Mouse (Mus musculus): ENCODE data around the gene Ppp2r5c.

The Ppp2r5c gene

GRCm38 (mm10) chr12:110512884-110513283, 66.0 kb downstream of the Ppp2r5c start:
- DNase-seq (ENCODE audit: low spot score), result no peak

GRCm38 (mm10) chr12:110515676-110516075, 68.8 kb downstream of the Ppp2r5c start:
- DNase-seq (ENCODE audit: low spot score), result peak; percentile 70

- no peak for DNase-seq (ENCODE audit: low spot score)
These were observed 73.5 kb downstream of the Ppp2r5c start for GRCm38 (mm10) chr12:110520236-110520987.

- no peak for DNase-seq (ENCODE audit: low spot score)
These were observed 76.6 kb downstream of the Ppp2r5c start for GRCm38 (mm10) chr12:110523526-110523925.

GRCm38 (mm10) chr12:110532711-110533110, 85.8 kb downstream of the Ppp2r5c start:
- DNase-seq (ENCODE audit: low spot score), result no peak

GRCm38 (mm10) chr12:110533151-110533550, 86.2 kb downstream of the Ppp2r5c start:
- no peak for DNase-seq (ENCODE audit: low spot score)

- DNase-seq (ENCODE audit: low spot score), result no peak
These were observed 86.9 kb downstream of the Ppp2r5c start for GRCm38 (mm10) chr12:110533832-110534231.

GRCm38 (mm10) chr12:110535361-110535760, 88.4 kb downstream of the Ppp2r5c start:
- peak; percentile 65 for DNase-seq (ENCODE audit: low spot score)

GRCm38 (mm10) chr12:110537751-110538150, 90.8 kb downstream of the Ppp2r5c start:
- peak; percentile 29 for DNase-seq (ENCODE audit: low spot score)

- no peak for DNase-seq (ENCODE audit: low spot score)
These were observed 92.4 kb downstream of the Ppp2r5c start for GRCm38 (mm10) chr12:110539346-110539745.

GRCm38 (mm10) chr12:110539798-110540197, 92.9 kb downstream of the Ppp2r5c start:
- no peak for DNase-seq (ENCODE audit: low spot score)

GRCm38 (mm10) chr12:110540273-110540672, 93.4 kb downstream of the Ppp2r5c start:
- DNase-seq (ENCODE audit: low spot score), result no peak

- no peak for DNase-seq (ENCODE audit: low spot score)
These were observed 94.1 kb downstream of the Ppp2r5c start for GRCm38 (mm10) chr12:110541001-110541400.

- no peak for DNase-seq (ENCODE audit: low spot score)
These were observed 94.6 kb downstream of the Ppp2r5c start for GRCm38 (mm10) chr12:110541528-110541927.

- peak; percentile 18 for DNase-seq (ENCODE audit: low spot score)
These were observed 98.3 kb downstream of the Ppp2r5c start for GRCm38 (mm10) chr12:110545040-110545701.

GRCm38 (mm10) chr12:110547573-110547972, 100.7 kb downstream of the Ppp2r5c start:
- no peak for DNase-seq (ENCODE audit: low spot score)

- no peak for DNase-seq (ENCODE audit: low spot score)
These were observed 102.7 kb downstream of the Ppp2r5c start for GRCm38 (mm10) chr12:110549437-110550112.

GRCm38 (mm10) chr12:110550364-110550763, 103.4 kb downstream of the Ppp2r5c start:
- DNase-seq (ENCODE audit: low spot score), result no peak

- no peak for DNase-seq (ENCODE audit: low spot score)
These were observed 105.2 kb downstream of the Ppp2r5c start for GRCm38 (mm10) chr12:110552113-110552512.

GRCm38 (mm10) chr12:110553362-110553761, 106.4 kb downstream of the Ppp2r5c start:
- DNase-seq (ENCODE audit: low spot score), result no peak

GRCm38 (mm10) chr12:110555536-110556240, 108.8 kb downstream of the Ppp2r5c start:
- no peak for DNase-seq (ENCODE audit: low spot score)
